Mouse (Mus musculus) naive thymus-derived CD4-positive, alpha-beta T cell, adult 5 months (primary cell): Measurements from ENCODE around the gene Oard1. TPM values are rescaled to one million over a fixed set of nuclear protein-coding genes. Genes with fewer than 3 reads are reported as not detected.

Experiments
- polyA plus RNA-seq: library from polyadenylated mRNA; unstranded; fragments of 100-300 nt; shearing (Covaris generic); gene quantifications from one replicate; pipeline ENCODE4 v1.2.1, GENCODE M21; 2017

The Oard1 gene
- 54.8 TPM for polyA plus RNA-seq

DNA sequence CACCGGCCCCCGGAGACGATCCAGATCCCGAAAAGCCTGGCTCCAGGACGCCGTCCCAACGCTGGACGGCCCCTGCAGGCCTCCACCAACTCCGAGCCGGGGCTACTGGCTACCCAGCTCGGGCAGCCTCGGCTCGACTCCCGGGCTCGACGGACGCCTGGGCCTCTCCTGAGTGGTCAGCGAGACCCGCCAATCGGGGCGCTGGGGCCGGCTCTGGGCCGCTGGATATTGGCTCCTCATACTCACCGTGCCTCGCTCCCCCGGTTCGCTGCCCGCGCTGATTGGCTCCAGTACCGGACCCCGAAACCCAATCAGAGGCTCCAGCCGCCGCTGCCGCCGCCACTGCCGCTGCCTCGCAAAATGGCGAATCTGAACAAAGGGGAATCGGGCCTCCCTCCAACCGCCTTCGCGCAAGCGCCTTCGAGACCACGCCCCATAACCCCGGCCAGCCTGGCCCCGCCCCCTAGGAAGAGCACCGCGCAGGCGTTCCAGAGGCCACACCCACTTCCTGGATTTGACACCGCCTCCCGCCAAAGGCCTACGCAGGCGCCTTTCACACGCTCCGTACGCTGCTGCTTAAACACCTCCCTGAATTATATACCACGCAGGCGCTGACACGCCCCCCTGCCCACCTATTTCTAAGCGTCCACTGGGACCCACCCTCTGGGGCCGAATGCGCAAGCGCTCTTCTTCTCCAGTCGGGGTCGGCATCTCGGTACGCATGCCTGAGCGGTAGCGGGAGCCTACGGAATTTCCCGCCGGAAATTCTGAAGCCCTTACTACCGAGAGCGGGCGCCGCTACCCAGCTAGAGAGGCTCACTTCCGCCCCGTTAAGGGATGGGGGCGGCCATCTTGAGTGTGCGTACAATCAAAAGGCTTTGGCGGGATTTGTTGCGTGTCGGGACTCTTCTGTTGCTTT lies at the start of gene Oard1, which contains the start of gene Nfya:
Gene Oard1 (plus strand): TSS at position 635 of the 919 bp plus-strand sequence.
Gene Nfya (minus strand): TSS at position 527 of the 919 bp plus-strand sequence.

DNA sequence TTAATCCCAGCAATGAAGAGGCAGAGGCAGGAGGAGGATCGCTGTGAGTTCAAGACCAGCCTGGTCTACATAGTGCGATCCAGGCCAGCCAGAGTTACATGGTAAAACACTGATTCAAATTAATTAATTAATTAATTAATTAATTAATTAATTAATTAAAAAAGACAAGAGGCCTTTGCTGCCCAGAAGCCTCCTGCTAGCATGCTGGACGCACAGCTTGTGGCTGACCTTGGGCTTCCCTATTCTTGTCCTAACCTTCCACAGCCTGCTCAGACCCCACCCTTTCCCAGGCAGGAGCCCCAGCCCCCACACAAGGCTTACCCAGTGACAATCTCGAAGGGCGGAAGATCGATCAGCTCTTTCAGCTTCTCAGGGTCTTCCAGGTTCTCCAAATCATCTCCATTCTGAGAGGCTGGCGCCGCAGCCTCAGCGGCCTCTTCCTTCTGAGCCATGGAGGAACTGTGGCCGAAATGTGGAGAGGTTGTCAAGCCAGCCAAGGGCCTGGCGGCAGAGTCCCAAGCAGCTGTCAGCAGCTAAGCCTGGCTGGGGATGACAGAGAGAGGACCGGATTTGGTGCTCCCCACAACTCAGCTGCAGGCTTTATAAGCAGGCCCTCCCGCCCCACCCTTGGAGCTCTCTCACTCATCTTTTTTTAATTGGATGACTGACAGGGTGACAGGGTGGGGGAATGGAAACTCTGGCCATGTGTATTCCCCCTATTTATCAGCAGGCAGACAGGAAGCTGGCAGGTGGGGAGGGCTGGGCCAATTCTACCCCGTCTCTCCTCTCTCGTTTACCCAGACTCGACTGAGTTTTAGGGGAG lies 22.6 kb downstream of the Oard1 start, which contains the start of gene Apobec2:
Gene Apobec2 (minus strand): TSS at position 773 of the 823 bp plus-strand sequence.

DNA sequence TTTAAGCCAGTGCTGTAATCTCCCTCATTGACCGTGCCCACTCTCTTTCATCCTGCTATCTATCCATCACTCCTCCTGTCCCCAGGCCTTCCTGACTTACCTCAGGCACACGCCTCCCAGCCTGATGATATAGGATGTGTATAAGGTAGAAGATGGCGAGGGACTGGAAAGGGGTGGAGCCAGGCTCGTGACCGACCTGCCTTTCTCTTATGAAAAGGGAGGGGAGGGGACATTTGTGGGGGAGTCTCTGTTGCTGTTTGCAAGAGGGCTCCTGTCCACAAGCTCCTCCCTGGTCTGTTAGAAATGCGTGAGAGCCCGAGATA lies 41.5 kb downstream of the Oard1 start, which contains the start of gene Tspo2:
Gene Tspo2 (minus strand): TSS at position 170 of the 323 bp plus-strand sequence.

DNA sequence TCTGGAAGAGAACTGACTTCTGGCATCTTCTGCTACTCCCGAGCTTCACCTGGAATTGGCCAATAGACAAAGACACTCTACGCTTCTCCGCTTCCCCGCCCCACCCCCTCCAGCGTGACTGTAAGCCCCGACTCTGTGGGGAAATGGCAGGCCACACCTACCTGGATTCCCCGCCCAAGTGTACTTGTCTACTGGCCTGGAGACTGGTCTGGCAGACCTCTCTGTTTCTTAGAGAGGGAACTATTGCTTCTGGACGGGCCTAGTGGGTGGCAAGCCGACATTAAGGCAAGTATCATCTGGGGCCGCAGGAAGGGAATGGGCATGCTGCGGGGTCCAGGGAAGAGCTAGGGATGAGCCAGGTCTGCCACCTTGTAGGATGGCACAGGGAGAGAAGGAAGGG lies 44.9 kb downstream of the Oard1 start, which contains the start of gene Unc5cl:
Gene Unc5cl (plus strand): TSS at position 214 of the 400 bp plus-strand sequence.

Other genes starting within 250 kb of the Oard1 start
- not detected for gene A530064D06Rik, start 242.7 kb upstream of the Oard1 start, polyA plus RNA-seq
- not detected for gene Trem1, start 177.2 kb upstream of the Oard1 start, polyA plus RNA-seq
- gene Trem3, start 162.2 kb upstream of the Oard1 start, polyA plus RNA-seq, result not detected
- gene Treml4, start 145.7 kb upstream of the Oard1 start, polyA plus RNA-seq, result not detected
- 15.5 TPM for gene Treml2, start 110.5 kb upstream of the Oard1 start, polyA plus RNA-seq
- gene B430306N03Rik, start 93.9 kb upstream of the Oard1 start, polyA plus RNA-seq, result 4.5 TPM
- not detected for gene Trem2, start 63.6 kb upstream of the Oard1 start, polyA plus RNA-seq
- not detected for gene Treml1, start 50.1 kb upstream of the Oard1 start, polyA plus RNA-seq
- gene Nfya, start 108 bp upstream of the Oard1 start, polyA plus RNA-seq, result 7.6 TPM
- 0.41 TPM for gene Apobec2, start 22.9 kb downstream of the Oard1 start, polyA plus RNA-seq
- gene Tspo2, start 41.5 kb downstream of the Oard1 start, polyA plus RNA-seq, result not detected
- gene Unc5cl, start 44.9 kb downstream of the Oard1 start, polyA plus RNA-seq, result 13.9 TPM